Mouse (Mus musculus): Measurements from ENCODE around the gene Thsd7a. TPM values are rescaled to one million over a fixed set of nuclear protein-coding genes. Genes with fewer than 3 reads are reported as not detected.

The Thsd7a gene
- total and polyA plus RNA-seq, 3 experiments: 0.30 TPM; not detected in 2

DNA sequence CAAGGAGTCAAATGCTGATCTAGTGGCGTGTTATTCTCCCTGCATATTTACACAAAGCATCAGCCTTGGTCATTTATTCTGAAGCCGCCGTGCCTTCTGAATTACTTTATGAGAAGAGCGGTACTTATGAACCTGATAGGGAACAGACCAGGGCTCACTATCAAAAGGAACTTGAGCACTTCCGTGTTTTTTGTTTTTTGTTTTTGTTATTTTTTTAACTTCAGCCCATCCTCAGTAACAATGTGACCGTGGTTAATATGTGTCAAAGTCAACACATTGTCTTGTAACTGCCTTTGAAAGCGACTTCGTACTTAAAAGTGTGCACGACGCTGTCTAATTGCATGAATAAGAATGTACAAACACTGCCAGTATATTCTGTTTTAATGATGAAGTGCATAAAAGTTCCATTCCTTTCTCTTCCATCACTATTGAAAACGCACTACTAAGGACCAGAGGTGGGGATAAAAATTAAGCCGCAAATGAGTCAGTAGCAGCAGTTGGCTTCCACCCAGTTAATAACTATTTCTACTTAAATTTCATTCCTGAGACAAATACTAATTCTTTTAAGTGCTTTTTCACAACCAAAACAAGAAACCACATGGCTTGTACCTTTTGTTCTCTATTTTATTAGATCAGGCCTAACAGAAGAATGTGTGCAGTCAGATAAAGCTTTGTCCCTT is 461 bp upstream of the Thsd7a start:
- dilution Hi-C loops (cut with MboI; ENCODE audit: extremely low pct_ligation_motif_present, extremely low pct_unique_long_range_greater_than_20kb, low sequenced_read_pairs) (no loop called here), in situ Hi-C loops (cut with MboI; ENCODE audit: low pct_ligation_motif_present, low pct_unique_long_range_greater_than_20kb, low sequenced_read_pairs) (no loop called here)
- H3K4me1 ChIP-seq (ENCODE audit: control insufficient read depth in 1 of 2, insufficient read depth in 2 of 2): no peaks in the 10 kb centered on the region
- TF ChIP-seq UBTF (IDR thresholded peaks at IDR 0.05; ENCODE audit: low read depth, low read length) (no peak), E2F4 (IDR thresholded peaks at IDR 0.05; ENCODE audit: insufficient replicate concordance, low read depth, low read length) (no peak), CTCF (conservative IDR thresholded peaks at IDR 0.05 in 1 of 2, IDR thresholded peaks at IDR 0.05 in 1 of 2; ENCODE audit: low read depth in 2 of 2, low read length in 2 of 2) (no peak), TBP (conservative IDR thresholded peaks at IDR 0.05; ENCODE audit: low read depth, low read length) (no peak), USF1 (IDR thresholded peaks at IDR 0.05; ENCODE audit: low read depth, low read length) (no peak), USF2 (conservative IDR thresholded peaks at IDR 0.05; ENCODE audit: low read depth, low read length) (no peak)
- no peak overlapping the region for H3K4me3 ChIP-seq (replicated peaks in 1 of 3; ENCODE audit: low read depth in 2 of 3, low read length in 2 of 3, poor library complexity in 1 of 3)
- DNase-seq (ENCODE audit: extremely low read depth): no peak
- no peaks in the 10 kb centered on the region for H3K36me3 ChIP-seq (replicated peaks in 1 of 2; ENCODE audit: control insufficient read depth in 1 of 2, insufficient read depth in 1 of 2, low read length in 1 of 2)
- H3K9me3 ChIP-seq (replicated peaks; ENCODE audit: low read length): no peaks in the 10 kb centered on the region
- no peak overlapping the region for H3K27ac ChIP-seq (ENCODE audit: insufficient read depth, low read depth)
- H3K9ac ChIP-seq (ENCODE audit: insufficient read depth, low read depth): no peak overlapping the region
- H3K79me2 ChIP-seq (replicated peaks; ENCODE audit: control insufficient read depth, extremely low read depth, insufficient read depth, poor library complexity, severe bottlenecking): no peaks in the 10 kb centered on the region
- no peak overlapping the region for H3K4me2 ChIP-seq (ENCODE audit: insufficient read depth, low read depth, poor library complexity, severe bottlenecking)
- H3K27me3 ChIP-seq (replicated peaks): no peaks in the 10 kb centered on the region

DNA sequence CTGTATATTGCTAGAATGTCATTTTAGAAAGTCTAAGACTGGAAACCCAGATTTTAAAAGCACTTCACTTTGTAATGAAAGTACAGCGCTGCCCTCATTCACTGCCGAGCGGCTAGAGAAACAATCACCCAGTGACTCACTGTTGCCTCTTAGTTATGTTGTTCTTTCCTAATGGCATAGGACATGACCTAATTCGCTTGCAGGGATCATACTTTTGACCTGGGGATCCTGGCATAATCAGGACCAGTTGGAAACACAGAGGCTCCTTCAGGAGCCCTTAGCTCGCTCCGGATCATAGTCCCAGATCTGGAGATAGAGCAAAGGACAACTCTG is 790 bp downstream of the Thsd7a start:
- Histone ChIP-seq H3K9me3 (replicated peaks; ENCODE audit: low read length) (no peaks in the 10 kb centered on the region), H3K4me3 (replicated peaks in 1 of 3; ENCODE audit: low read depth in 2 of 3, low read length in 2 of 3, poor library complexity in 1 of 3) (no peak overlapping the region), H3K27ac (ENCODE audit: insufficient read depth, low read depth) (no peak overlapping the region), H3K9ac (ENCODE audit: insufficient read depth, low read depth) (no peak overlapping the region), H3K36me3 (replicated peaks in 1 of 2; ENCODE audit: control insufficient read depth in 1 of 2, insufficient read depth in 1 of 2, low read length in 1 of 2) (no peaks in the 10 kb centered on the region), H3K4me1 (ENCODE audit: control insufficient read depth in 1 of 2, insufficient read depth in 2 of 2) (no peaks in the 10 kb centered on the region), H3K79me2 (replicated peaks; ENCODE audit: control insufficient read depth, extremely low read depth, insufficient read depth, poor library complexity, severe bottlenecking) (no peaks in the 10 kb centered on the region), H3K27me3 (replicated peaks) (no peaks in the 10 kb centered on the region), H3K4me2 (ENCODE audit: insufficient read depth, low read depth, poor library complexity, severe bottlenecking) (no peak overlapping the region)
- DNase-seq (ENCODE audit: extremely low read depth): no peak
- in situ Hi-C loops (cut with MboI; ENCODE audit: low pct_ligation_motif_present, low pct_unique_long_range_greater_than_20kb, low sequenced_read_pairs) (no loop called here), dilution Hi-C loops (cut with MboI; ENCODE audit: extremely low pct_ligation_motif_present, extremely low pct_unique_long_range_greater_than_20kb, low sequenced_read_pairs) (no loop called here)
- TF ChIP-seq GABPA (IDR thresholded peaks at IDR 0.05; ENCODE audit: insufficient replicate concordance, low read depth, low read length) (no peak), TBP (conservative IDR thresholded peaks at IDR 0.05; ENCODE audit: low read depth, low read length) (no peak), POLR2A (IDR thresholded peaks at IDR 0.05; ENCODE audit: low read depth, low read length) (no peak), KAT2A (IDR thresholded peaks at IDR 0.05; ENCODE audit: insufficient replicate concordance, low read length) (no peak), POLR2AphosphoS2 (IDR thresholded peaks at IDR 0.05; ENCODE audit: low read depth, low read length) (no peak), MAFK (IDR thresholded peaks at IDR 0.05; ENCODE audit: insufficient replicate concordance, low read length) (no peak), HCFC1 (IDR thresholded peaks at IDR 0.05; ENCODE audit: low read depth, low read length) (no peak), RAD21 (IDR thresholded peaks at IDR 0.05; ENCODE audit: low read depth, low read length) (no peak), MYC (IDR thresholded peaks at IDR 0.05; ENCODE audit: low read depth, low read length) (no peak), E2F4 (IDR thresholded peaks at IDR 0.05; ENCODE audit: insufficient replicate concordance, low read depth, low read length) (no peak), RCOR1 (conservative IDR thresholded peaks at IDR 0.05; ENCODE audit: low read depth, low read length) (no peak), ZMIZ1 (IDR thresholded peaks at IDR 0.05; ENCODE audit: low read depth, low read length) (no peak), TCF12 (IDR thresholded peaks at IDR 0.05; ENCODE audit: low read depth, low read length) (no peak), SMC3 (IDR thresholded peaks at IDR 0.05; ENCODE audit: low read depth, low read length) (no peak), CHD1 (IDR thresholded peaks at IDR 0.05; ENCODE audit: low read depth, low read length) (no peak), USF2 (conservative IDR thresholded peaks at IDR 0.05; ENCODE audit: low read depth, low read length) (no peak), ETS1 (conservative IDR thresholded peaks at IDR 0.05; ENCODE audit: low read depth, low read length) (no peak), SIN3A (IDR thresholded peaks at IDR 0.05; ENCODE audit: low read length) (no peak), IRF4 (IDR thresholded peaks at IDR 0.05; ENCODE audit: low read depth, low read length) (no peak), MAZ (IDR thresholded peaks at IDR 0.05; ENCODE audit: low read depth, low read length) (no peak)
